Mouse (Mus musculus): ENCODE results near the gene Cass4.

The Cass4 gene

GRCm38 (mm10) chr2:172439843-172440639, 46.4 kb downstream of the Cass4 start, which contains the start of gene Rtf2:
Rtf2 (plus strand) TSS chr2:172440556.
- DNase-seq (ENCODE audit: low read depth, low spot score) = peak; percentile 98

GRCm38 (mm10) chr2:172440640-172441005, 47.0 kb downstream of the Cass4 start:
- DNase-seq (ENCODE audit: low read depth, low spot score) = no peak

- DNase-seq (ENCODE audit: low read depth, low spot score) = no peak
Measured at GRCm38 (mm10) chr2:172441176-172441575, 47.6 kb downstream of the Cass4 start.

GRCm38 (mm10) chr2:172445617-172446016, 52.0 kb downstream of the Cass4 start:
- no peak for DNase-seq (ENCODE audit: low read depth, low spot score)

GRCm38 (mm10) chr2:172447317-172447716, 53.7 kb downstream of the Cass4 start:
- no peak for DNase-seq (ENCODE audit: low read depth, low spot score)

GRCm38 (mm10) chr2:172448329-172448728, 54.7 kb downstream of the Cass4 start:
- DNase-seq (ENCODE audit: low read depth, low spot score) = no peak

- DNase-seq (ENCODE audit: low read depth, low spot score) = no peak
Measured at GRCm38 (mm10) chr2:172450640-172451039, 57.0 kb downstream of the Cass4 start.

GRCm38 (mm10) chr2:172452031-172452430, 58.4 kb downstream of the Cass4 start:
- no peak for DNase-seq (ENCODE audit: low read depth, low spot score)

- DNase-seq (ENCODE audit: low read depth, low spot score) = no peak
Measured at GRCm38 (mm10) chr2:172452458-172452857, 58.9 kb downstream of the Cass4 start.

GRCm38 (mm10) chr2:172458496-172458895, 64.9 kb downstream of the Cass4 start, which contains the start of gene Gcnt7:
Gcnt7 (minus strand) TSS chr2:172458596.
- no peak for DNase-seq (ENCODE audit: low read depth, low spot score)

GRCm38 (mm10) chr2:172460647-172461046, 67.1 kb downstream of the Cass4 start:
- no peak for DNase-seq (ENCODE audit: low read depth, low spot score)

- DNase-seq (ENCODE audit: low read depth, low spot score) = no peak
Measured at GRCm38 (mm10) chr2:172462813-172463212, 69.2 kb downstream of the Cass4 start.

- no peak for DNase-seq (ENCODE audit: low read depth, low spot score)
Measured at GRCm38 (mm10) chr2:172466427-172467132, 73.0 kb downstream of the Cass4 start.

- no peak for DNase-seq (ENCODE audit: low read depth, low spot score)
Measured at GRCm38 (mm10) chr2:172467206-172467605, 73.6 kb downstream of the Cass4 start.

GRCm38 (mm10) chr2:172468346-172468819, 74.8 kb downstream of the Cass4 start:
- no peak for DNase-seq (ENCODE audit: low read depth, low spot score)

- DNase-seq (ENCODE audit: low read depth, low spot score) = no peak
Measured at GRCm38 (mm10) chr2:172472318-172472717, 78.7 kb downstream of the Cass4 start, which contains the start of gene Fam209. Fam209 (plus strand) TSS chr2:172472520.

GRCm38 (mm10) chr2:172473591-172473990, 80.0 kb downstream of the Cass4 start:
- DNase-seq (ENCODE audit: low read depth, low spot score) = no peak

- DNase-seq (ENCODE audit: low read depth, low spot score) = no peak
Measured at GRCm38 (mm10) chr2:172474970-172475369, 81.4 kb downstream of the Cass4 start.

- no peak for DNase-seq (ENCODE audit: low read depth, low spot score)
Measured at GRCm38 (mm10) chr2:172476707-172477260, 83.2 kb downstream of the Cass4 start.

- DNase-seq (ENCODE audit: low read depth, low spot score) = no peak
Measured at GRCm38 (mm10) chr2:172477350-172477749, 83.8 kb downstream of the Cass4 start.

GRCm38 (mm10) chr2:172477860-172478259, 84.3 kb downstream of the Cass4 start:
- no peak for DNase-seq (ENCODE audit: low read depth, low spot score)

GRCm38 (mm10) chr2:172480296-172480695, 86.7 kb downstream of the Cass4 start:
- no peak for DNase-seq (ENCODE audit: low read depth, low spot score)

Measured in WW6 (cell line).